Mouse (Mus musculus) cerebellum, adult 11 months (tissue): Measurements from ENCODE around the gene Slc2a9.

ENCODE experiments used
- DNase-seq: peaks from one replicate; pipeline ENCODE4 v3.0.0; 2022

Slc2a9 gene

GRCm38 (mm10) chr5:38366650-38367470, 136.1 kb downstream of the Slc2a9 start:
- DNase-seq, result no peak

GRCm38 (mm10) chr5:38365521-38365920, 137.4 kb downstream of the Slc2a9 start:
- no peak for DNase-seq

DNA sequence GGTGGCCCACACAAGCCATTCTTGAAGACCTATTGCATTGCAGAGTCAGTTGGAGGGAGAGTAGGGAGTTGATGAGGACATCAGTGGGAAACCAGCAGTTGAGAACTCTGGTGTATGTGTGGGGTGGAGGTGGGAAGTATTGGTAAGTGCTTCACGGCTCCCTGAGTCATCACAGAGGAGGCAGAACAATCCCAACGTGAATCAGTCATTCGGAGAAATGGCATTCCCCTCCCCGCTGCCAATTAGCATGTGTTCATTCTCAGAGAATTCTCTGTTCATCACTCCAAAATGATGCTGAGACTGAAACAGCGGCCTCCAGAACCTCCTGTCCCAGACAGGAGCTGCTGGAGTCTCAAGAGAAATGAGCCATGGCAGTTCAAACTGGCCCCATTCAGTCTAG, 138.5 kb downstream of the Slc2a9 start:
- no peak for DNase-seq

- DNase-seq, result no peak
Observed at GRCm38 (mm10) chr5:38359716-38360115, 143.2 kb downstream of the Slc2a9 start.

- DNase-seq, result no peak
Observed at GRCm38 (mm10) chr5:38356927-38357326, 146.0 kb downstream of the Slc2a9 start.

DNA sequence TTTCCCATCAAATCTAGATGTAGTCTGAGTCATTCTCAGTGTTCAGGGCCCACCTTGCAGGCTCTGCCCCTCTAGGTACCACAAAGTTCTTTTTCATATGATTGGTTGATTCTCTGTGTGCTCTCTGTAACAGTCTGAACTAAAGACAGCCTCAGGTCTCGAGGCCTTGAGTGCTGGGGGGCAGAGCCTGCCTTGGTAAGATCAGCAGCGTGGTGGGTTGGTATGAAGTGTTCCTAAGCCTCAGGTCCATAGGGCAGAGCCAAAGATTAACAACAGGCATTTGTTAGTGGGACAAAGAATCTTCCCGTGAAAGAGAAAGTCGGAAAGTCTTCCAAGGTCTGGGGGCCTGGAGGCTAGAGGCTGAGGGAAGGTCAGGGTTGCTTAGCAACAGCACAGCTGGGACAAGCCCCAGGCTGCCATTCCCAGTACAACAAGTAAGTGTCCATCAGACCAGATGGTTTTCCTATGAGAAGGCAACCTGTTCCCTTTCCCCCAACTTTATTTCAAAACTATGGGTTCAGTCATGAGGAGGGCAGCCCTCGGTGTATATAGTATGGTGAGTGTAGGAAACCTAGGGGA, 152.5 kb downstream of the Slc2a9 start:
- no peak for DNase-seq

- DNase-seq, result no peak
Observed at GRCm38 (mm10) chr5:38346646-38347432, 156.1 kb downstream of the Slc2a9 start.

- DNase-seq, result no peak
Observed at GRCm38 (mm10) chr5:38343101-38343500, 159.8 kb downstream of the Slc2a9 start.

- DNase-seq, result no peak
Observed at GRCm38 (mm10) chr5:38334582-38334981, 168.4 kb downstream of the Slc2a9 start.

DNA sequence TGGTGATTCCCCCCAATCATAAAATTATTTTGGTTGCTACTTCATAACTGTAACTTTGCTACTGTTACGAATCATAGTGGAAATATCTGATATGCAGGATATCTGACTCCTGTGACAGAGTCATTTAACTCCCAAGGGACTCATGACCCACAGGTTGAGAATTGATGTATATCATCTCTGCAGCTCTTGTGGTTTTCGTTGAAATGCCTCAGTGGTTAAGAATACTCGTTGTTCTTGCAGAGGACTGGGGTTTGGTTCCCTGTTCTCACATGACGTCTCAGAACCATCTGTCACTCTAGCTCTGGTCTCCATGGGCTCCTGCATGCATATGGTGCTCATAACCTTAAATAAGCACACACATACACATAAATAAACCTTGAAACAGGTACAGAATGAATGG, 169.6 kb downstream of the Slc2a9 start:
- no peak for DNase-seq

DNA sequence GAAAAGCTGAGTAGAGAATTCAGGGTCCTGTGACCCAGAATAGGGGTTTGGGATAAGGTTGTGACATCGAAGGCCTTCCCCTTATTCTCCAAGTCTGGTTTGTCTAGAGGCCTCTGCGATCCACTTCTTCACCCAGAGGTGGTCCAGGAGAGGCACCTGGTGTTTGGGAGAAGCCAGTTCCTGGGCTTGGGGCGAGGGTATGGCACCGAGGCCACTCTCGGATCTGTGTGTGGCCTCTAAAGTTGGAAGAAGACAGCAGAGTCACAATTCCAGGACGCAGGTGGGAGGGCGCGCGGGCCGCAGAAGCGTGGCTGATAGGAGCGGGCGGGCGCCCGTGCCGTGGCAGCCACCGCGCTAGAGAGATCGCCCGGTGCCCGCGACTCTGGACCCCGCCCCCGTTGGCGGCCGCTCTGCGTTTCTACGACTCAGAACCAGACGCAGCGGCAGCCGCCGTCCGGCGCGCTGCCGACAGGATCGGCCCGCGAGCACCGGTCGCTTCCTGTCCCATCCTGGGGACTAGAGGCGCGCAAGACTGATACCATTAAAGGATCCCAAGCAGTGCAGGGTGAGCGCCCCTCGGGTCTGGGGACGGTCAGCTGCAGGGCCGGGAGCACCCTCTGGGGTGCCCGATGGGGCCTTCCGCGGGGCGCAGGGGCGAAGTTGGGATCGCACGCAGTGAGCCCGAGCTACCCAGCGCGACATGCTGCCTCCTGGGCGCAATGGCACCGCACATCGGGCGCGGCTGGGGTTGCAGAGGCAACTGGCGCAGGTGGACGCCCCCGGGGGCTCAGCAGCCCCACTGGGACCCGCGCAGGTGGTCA, 183.8 kb downstream of the Slc2a9 start, which contains the start of gene Drd5:
TSS of gene Drd5 (plus strand) at position 402 of the 821 bp plus-strand sequence.
- no peak for DNase-seq

- no peak for DNase-seq
Observed at GRCm38 (mm10) chr5:38309795-38310194, 193.1 kb downstream of the Slc2a9 start.

DNA sequence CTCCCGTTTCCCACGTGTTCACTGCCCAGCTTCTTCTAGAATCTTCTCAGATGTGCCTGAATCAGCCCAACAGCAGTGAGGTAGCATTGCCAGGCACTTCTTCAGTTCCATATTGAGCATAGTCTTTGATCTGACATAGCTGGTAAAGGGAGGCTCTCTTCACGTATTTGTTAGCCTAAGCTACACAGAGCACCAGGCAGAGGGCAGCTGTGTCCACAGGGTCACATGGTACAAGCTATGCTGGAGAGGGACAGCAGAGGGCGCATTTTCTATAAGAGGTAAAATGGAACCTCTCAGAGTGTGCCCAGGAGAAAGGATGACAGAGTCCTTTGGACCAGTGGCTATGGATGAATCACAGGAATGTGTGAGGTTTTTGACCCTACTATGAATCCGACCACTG, 194.1 kb downstream of the Slc2a9 start:
- peak; percentile 26 for DNase-seq

- peak; percentile 87 for DNase-seq
Observed at GRCm38 (mm10) chr5:38307255-38308101, 195.5 kb downstream of the Slc2a9 start.

DNA sequence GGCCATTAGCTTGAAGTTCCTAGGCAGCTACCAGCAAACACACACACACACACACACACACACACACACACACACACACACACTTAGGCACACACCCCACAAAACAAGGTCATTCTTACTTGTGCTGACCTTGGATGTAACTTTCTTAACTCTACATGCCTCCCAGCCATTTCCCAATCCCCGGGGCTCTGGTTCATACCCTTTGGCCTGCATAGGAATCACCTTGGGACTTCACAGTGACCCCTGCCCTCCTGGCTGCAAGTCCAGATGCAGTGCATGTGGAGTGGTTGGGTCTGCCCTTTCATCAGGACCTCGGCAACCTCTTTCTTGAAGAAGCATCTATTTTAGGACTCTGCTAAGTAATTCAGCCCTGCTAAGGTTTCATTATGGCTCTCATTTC, 197.7 kb downstream of the Slc2a9 start:
- no peak for DNase-seq

DNA sequence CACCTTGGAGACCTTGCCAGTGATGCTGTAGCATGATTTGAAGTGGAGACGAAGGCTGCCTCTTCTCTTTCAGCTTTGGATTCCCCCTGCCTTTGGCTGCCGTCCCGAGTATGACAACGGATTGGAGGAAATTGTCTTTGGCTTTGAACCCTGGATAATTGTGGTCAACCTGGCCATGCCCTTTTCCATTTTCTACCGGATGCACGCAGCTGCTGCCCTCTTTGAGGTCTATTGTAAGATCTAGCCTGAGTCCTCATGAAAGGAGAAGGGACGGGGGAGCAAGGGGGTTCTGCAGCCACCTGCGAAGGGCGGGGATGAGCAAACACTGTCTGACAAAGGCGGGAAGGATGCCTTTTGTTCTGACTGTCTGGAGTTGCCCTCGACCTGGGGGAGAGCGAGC, 200.3 kb downstream of the Slc2a9 start:
- DNase-seq, result no peak

GRCm38 (mm10) chr5:38301761-38302411, 201.1 kb downstream of the Slc2a9 start:
- DNase-seq, result no peak
